Mouse (Mus musculus) MEL (cell line): ENCODE data around the gene Ercc6l.

Experiments
- CTCF ChIP-seq, 3 experiments: IDR thresholded peaks in 2 of 3; conservative IDR thresholded peaks in 1 of 3; 2 replicates each; pipeline ENCODE4 v1.5.1; 2011 to 2012; ENCODE audit warnings: low read length in 3 of 3, low read depth in 2 of 3, mild to moderate bottlenecking in 2 of 3, improper control_type of control experiment in 1 of 3, inconsistent platforms in 1 of 3, mixed read lengths in 1 of 3, moderate library complexity in 1 of 3; ENCODE audit not compliant: control insufficient read depth in 1 of 3, insufficient read depth in 1 of 3, poor library complexity in 1 of 3, severe bottlenecking in 1 of 3
- GATA1 ChIP-seq: IDR thresholded peaks from 2 replicates; pipeline ENCODE4 v1.6.1; 2011; ENCODE audit warnings: low read depth, low read length, improper control_type of control experiment
- POLR2A ChIP-seq, 2 experiments: IDR thresholded peaks; 2 replicates each; pipeline ENCODE4 v1.6.1; 2011 to 2012; ENCODE audit warnings: low read length in 2 of 2, mild to moderate bottlenecking in 2 of 2, control low read depth in 1 of 2, improper control_type of control experiment in 1 of 2, low read depth in 1 of 2, moderate library complexity in 1 of 2; ENCODE audit not compliant: control insufficient read depth in 1 of 2, insufficient read depth in 1 of 2, poor library complexity in 1 of 2
- POLR2AphosphoS5 ChIP-seq: IDR thresholded peaks from 2 replicates; pipeline ENCODE4 v1.6.1; 2012; ENCODE audit warnings: low read depth, borderline replicate concordance, mild to moderate bottlenecking, inconsistent platforms, low read length, moderate library complexity, mixed read lengths
- SIN3A ChIP-seq: IDR thresholded peaks from 2 replicates; pipeline ENCODE4 v1.6.1; 2012; ENCODE audit warnings: low read length, improper control_type of control experiment, inconsistent platforms
- TBP ChIP-seq: IDR thresholded peaks from 2 replicates; pipeline ENCODE4 v1.8.0; 2011; ENCODE audit warnings: low read depth, low read length, improper control_type of control experiment

DNA sequence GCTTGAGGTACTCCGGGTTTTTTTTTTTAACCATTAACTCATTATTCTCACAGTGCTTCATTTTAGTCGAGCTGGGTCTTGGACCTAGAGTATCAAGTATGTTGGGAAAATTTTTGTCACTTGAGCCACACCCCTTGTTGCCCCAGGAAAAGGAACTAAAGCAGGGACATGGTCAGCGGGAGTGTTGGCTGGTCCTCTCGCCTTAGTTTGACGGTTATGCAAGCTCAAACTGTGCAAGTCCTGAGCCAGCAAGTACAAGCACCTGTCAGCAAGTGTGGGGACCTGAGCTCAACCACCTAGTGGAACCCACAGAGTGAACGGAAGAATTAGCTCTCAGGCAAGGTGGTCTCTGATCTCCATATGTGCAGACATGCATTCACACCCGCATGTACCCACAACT, 55.0 kb downstream of the Ercc6l start:
- TF ChIP-seq GATA1 (no peak), POLR2AphosphoS5 (no peak), SIN3A (no peak), CTCF (IDR thresholded peaks at IDR 0.05 in 2 of 3, conservative IDR thresholded peaks at IDR 0.05 in 1 of 3; ENCODE audit: control insufficient read depth in 1 of 3, insufficient read depth in 1 of 3, low read depth in 2 of 3, low read length in 3 of 3, poor library complexity in 1 of 3, severe bottlenecking in 1 of 3) (no peak), POLR2A (IDR thresholded peaks at IDR 0.05; ENCODE audit: control insufficient read depth in 1 of 2, insufficient read depth in 1 of 2, low read depth in 1 of 2, low read length in 2 of 2, poor library complexity in 1 of 2) (no peak), TBP (no peak)
